Mouse (Mus musculus) adrenal gland, adult 2 months (tissue): ENCODE measurements at regions not wholly inside any gene's neighbourhood (a gene's known extent, or its start where the extent isn't known, plus 50 kb on each side); places are given as distances from the start of the nearest gene placed in this dataset.

Experiments
- DNase-seq: peaks from one replicate; pipeline ENCODE4 v3.0.0; 2021

DNA sequence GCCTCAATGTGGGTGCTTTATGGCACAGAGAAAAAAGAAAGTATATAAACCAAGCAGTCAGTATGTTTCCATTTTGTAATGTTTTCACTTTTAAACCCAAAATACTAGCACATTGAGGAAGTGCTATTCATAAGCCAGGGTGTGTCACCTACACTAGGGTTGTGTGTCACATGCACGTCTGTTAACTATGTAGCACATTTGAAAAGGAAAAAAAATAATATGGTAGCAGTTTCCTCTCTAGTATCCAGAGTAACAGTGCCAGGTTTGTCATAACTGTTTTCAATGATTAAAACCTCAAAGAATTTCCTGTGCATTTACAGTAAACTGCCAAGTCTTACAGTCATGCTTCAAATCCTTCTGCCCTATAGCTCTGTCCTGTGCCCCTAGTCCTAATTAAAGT lies 424.8 kb downstream of the Tmem161b start:
- no peak for DNase-seq

DNA sequence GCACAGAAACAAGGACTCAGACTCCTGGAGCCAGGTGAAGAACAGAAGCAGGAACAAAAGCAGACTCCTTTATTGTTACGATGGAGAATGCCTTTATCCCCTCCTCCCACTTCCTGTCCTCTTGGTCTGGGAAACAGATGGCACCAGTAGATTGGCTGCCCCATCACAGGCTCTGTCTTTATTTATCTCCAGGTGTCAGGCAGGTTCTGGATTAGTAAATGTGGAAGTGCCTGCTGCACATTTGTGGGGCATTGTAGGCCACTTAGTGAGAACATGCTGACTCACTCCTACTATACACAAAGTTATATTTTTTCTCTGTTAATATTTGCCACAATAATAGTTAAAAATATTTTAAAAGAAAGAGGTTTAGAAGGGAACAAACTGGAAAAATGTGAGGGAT lies 426.0 kb downstream of the Tmem161b start:
- no peak for DNase-seq

DNA sequence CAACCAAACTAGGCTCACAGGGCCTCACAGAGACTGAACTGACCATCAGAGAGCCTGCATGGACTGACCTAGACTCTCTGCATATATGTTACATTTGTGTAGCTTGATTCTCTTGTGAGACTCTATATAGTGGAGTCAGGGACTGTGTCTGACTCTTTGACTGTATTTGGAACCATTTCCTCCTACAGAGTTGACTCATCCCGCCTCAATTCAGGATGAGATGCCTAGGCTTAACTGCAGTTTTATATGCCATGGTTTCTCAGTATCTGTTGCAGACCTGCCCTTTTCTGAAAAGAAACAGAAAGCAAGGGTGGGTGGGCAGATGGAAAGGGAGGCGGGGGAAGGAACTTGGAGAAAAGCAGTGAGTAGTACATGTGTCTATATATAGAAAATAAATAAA lies 441.9 kb downstream of the Tmem161b start:
- no peak for DNase-seq

DNA sequence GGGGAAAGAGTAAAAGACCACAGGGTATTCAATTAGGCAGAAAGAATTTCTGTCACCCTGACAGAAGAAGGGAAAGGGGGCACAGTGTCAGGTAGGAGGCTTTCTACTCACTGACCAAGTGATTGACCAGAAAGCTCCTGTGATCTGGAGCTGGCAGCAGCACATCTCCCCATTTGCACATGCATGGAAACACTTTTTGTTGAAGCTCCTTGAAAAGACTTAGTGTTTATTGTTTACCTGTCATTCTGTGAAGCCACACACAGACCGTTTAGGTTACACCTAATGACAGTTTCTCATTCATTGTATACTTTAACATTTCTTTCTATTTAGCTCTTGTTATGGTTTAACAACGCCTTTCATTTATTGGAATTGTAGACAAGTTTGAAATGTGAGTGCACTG lies 458.9 kb downstream of the Tmem161b start:
- no peak for DNase-seq

DNA sequence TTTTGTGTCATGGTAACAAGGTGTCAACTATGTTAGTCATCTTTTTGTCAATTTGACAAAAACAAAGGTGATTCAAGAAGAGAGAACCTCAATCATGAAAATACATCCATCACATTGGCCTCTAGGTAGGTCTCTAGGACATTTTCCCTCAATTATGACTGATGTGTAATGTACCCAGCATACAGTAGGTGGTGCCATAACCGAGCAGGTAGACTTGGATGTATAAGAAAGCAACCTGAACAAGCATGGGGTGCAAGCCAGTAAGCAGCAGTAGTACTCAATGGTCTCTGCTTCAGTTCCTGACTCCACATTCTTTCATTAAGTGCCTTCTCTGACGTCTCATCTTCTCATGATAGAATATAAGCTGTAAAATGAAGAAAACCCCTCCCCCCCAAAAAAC lies 463.8 kb downstream of the Tmem161b start:
- DNase-seq, result no peak

DNA sequence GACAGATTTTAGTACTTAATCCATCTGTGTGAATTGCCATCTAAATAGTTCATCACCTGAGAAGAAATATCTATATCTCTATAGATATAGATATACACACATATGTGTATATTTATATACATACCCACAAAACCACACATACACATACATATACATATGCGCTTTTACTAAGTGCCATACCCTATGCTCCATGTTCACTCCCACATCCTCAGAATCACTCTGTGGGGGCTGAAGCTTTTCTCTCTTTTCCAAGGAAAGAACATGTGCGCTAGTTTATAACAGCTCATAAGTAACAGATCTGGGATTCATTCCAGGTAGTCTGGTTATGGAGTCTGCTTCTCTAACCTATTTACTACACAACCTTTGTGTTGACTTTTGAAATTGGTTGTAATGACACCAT lies 471.4 kb downstream of the Tmem161b start:
- no peak for DNase-seq

DNA sequence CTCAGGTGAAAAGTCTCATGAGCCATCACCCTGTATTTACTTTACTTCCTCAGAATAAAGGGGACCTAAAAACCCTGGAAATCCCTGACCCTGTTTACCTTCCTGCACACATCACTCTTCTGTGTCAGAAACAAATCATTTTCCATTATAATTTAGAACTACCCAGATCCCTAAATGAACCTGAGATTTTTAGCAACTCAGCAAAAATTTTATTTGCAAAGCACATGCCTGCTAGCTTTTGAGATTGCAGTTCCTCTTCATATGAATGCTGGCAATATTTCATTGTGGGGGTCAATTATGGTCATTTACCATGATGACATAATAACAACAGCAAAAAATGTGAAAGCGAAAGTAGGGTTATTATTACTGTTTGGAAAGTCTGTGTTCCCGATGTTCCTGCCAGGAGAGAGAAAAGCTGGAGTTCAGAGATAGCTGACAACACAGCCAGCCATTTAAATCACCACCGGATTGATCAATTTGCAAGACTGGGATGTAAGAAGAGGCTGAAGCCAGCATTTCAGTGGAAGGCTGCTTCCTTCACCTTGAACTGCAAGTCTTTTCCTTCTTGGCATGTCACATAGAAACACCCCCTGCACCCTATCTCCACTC lies 476.5 kb downstream of the Tmem161b start:
- no peak for DNase-seq

DNA sequence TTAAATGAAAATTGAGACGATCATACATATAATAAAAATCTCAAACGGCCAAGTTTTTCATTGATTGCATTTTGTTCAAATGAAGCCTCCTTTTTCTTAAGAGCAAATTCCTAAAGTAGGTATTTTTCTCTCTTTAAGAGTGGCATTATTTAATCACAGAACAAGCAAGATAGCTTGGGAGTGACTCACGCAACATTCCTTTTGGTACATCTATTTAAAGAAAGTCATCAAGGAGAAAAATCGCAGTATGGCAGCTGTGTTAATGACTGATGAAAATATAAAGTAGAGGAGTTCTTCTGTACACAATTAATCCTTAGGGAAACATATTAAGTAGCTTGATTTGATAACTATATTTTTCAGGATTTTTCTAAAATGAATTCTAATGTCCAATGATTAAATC lies 448.0 kb upstream of the Ccnh start:
- no peak for DNase-seq

DNA sequence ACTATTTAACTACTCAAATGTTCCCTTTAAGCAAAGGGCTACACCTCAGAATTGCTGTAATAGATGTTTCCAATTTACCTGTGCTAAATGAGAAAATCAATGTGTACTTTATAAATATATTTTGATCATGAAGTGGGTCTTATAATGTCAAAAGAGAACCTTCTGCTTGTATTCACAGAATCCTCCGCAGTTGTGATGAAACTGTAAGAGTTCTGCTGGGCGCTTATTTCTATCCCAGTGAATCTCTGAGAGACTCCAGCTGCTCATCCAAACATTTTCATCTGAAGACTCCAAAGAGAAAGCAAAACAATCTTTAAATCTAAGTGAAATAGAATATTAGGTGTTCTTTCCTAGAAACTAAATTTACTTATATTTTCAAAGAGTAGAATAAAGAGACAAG lies 440.9 kb upstream of the Ccnh start:
- no peak for DNase-seq

DNA sequence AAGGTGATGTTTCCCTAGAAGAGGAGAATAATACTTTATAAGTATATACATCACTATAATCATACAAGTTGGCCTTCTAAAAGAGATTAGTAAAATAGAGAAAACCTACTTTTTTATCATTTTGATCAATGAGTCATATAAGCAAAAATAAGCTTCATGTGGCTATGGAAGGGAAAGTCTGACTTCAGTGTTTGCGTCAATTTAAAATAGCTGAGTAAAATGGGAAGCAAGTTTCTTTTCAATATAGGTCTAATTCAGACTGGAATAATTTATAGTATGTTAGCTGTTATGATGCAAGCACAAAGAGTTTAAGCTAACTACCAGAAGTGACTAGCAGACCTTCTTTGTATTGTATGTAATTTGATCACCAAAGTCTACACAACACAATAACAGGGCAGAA lies 440.0 kb upstream of the Ccnh start:
- DNase-seq, result no peak

DNA sequence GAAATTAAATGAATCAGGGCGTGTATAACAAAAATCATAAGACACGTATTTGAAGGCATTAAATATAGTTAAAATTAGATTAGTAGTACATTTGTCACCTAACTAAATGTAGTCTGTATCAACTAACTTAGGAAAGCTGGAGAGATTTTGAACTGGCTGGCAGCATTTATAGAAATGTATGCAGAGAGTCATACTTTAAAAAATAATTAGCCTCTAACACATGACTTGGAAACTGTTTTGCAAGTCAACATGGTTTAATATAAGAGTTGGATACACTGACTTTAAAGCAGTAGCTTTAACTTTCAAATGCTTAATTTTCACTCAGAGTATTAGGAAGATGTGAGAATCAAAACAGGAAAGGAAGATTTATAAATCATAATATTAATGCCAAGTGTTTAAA lies 439.1 kb upstream of the Ccnh start:
- no peak for DNase-seq

DNA sequence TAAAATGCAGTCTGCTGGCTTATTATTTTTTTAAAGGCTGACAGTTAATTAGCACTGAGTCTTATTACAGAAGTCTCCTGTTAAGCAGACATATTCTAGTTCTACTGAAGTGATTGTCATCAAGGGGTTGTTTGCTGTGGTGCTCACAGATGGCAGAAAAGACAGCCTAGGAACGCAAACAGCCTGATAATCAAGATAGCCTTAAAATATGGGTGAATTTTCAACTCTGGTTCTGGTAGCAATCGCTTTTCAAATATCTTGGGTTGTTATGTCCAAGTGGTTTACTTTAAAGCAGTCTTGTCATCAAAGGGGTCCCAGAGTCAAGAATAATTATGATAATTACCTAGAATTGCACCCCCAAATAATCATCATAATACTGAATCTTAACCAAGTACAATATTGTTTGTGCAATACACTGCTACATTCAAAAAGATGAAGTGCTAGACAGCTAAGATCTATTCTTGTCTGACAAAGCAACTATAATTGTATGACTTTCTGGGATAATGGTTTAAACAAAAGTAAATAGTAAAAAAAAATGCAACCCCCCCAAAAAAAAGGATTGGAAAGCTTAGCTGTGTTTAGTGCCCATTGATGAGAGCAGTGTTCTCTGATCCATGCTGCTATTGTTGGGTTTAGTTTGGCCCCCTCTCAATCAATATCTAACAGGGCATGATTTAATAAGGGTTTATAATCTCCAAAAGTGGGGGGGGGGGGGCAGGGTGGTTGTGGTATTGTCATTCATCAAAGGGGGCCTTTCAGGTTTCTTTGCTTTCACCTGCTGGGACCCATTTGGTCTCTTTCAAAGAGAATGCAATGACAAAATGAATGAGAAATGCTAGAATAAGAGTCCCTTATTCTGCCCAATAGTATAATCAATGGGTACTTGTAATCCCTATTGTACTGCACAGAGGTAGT lies 437.4 kb upstream of the Ccnh start:
- no peak for DNase-seq

DNA sequence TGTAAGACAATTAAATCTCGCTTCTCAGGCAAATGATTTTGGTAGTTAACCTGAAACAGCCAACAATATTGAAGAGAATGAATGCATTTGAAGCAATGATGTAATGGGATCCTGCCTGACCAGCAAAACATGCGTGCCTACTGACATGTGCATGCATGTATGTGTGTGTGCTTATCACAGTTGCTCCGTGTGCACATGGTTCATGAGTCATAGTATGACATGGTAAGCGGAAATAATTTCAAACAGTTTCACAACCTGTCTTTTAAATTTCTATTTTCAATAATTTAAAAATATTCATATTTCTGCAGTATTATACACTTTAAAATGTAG lies 436.8 kb upstream of the Ccnh start:
- no peak for DNase-seq

DNA sequence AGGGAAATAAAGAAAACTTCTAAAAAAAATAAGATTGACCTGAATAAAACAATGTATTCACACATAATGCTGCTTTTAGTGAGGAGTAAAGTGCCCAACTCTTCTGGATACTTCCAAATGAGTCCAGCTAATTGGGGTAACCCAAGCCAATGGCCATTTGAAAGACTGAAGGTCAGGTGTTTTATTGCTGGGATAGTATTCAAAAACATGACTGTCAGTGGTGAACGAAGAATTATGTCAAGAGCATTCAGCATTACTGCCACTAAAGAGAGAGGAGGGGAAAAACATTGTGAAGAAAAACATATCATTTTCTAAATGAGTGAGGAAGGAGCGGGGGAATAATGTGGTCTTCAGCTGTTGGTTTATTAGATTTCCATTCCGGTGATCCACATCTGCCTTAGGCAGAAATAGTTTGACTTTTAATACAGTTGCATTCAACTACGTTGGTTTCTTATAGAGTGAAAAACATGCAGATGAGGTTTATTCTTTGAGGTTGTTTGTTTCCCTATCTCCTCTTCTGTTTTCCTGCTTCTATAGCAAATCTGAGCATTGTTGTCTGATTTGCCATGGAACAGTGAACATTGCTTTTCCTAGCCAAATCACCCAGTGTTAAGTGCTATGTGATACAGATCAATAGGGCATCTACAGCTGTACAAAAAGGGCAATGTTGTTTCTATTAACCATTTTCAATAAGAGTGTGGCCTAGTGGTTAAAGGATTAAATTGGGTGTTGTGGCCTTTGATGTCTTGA lies 435.3 kb upstream of the Ccnh start:
- DNase-seq, result no peak

DNA sequence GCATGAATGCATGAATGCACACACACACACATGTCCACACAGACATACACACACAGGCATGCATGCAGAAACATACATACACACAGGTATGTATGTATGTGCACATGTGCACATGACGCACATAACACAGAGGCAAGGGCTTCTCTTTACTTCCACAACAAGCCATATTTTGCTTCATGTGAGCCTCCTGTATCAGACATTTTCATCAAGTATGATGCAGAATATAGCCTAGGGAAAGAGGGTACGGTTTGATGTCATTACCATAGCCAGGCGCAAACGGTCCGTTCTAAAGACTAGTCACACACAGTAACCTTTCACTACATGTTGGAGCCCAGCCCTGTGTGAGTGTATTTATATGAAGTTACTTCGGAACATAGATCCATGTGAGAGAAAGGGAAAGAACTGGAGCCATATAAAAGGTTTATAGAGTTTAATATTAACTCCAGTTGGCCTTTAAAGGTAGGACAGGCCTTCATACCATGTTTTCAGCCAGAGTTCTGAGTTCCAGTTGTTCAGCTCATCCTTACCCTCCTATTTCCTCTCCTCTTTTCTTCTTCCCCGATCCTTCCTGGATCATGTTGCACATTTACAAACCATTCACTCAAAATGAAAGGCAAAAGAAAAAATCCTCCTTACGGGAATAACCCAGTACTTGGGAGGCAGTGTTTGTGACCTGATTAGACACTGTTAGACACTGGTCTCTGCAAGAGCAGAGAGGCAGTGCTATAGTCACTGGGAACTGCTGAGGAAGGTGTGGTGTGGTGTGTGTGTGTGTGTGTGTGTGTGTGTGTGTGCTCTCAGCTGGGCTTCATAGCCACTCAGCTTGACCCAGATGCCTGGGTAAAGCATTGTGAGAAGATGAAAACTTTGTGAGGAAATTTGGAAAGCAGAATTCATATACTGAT lies 434.1 kb upstream of the Ccnh start:
- no peak for DNase-seq

DNA sequence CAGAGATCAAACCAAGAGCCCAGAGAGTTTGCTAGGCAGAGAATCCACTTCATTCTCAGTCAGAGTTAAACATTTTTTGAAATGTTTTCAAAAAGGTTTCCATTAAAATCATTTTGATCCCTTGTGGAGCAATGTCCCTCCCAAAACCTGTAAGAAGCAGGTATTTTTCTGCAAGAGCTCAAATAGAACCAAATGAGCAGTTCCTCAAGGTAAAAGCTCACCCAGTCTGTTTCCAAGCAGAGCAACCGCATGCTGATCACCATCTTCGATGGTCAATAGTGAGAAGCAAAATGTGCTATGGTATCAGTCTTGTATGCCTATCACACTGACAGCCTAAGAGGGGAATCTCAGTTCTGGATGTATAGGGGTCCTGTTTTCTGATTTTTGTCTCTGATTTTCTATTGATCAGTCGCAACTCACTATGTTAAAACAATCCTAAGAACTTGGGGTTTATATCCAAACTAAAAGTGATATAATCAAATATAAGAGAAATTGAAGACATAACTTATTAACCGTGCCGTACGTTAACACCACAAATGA lies 432.3 kb upstream of the Ccnh start:
- DNase-seq, result no peak

DNA sequence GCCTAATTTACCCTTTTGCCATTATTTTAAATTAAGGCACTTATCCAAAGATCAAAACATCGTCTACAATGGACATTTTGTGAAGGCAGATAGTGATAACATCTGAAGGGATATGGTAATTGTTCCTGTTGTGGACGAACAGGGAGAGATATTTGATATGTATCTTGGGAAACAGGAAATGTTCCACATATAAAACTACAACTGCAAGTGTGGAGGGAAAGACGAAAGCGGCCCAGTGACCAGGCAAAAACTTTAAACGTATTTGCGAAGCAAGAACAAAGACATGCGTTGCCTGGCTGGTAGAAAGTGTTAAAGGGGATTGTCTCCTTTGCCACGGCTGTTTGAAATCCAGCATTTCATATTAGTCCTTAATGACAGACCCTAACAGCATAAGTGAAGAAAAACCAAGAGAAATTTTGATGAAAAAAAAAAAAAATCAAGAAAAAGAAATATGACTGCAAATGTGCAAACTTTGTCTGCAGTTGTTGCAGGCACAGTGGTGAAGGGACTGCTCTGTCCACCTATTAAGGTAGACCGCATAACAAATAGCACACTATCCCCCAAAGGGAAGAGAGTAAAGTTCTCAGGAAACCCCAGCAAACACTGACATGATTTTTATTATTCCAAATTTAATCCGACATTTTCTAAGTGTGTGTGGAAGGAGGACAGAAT lies 431.2 kb upstream of the Ccnh start:
- no peak for DNase-seq

DNA sequence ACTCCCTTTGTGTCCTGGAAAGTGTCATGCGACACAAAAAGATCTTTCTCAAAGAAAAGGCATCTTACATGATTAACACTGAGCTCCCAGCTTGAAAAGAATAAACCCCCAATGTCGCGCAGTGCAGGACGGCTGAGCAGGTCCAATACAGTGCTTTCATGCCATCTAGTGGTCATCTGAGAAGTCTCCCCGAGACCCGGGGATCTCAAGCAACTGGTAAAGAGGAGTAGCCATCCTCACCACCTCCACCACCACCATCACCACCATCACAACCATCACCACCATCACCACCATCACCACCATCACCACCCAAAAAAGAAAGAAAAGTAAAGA lies 430.7 kb upstream of the Ccnh start:
- DNase-seq, result peak; percentile 48

DNA sequence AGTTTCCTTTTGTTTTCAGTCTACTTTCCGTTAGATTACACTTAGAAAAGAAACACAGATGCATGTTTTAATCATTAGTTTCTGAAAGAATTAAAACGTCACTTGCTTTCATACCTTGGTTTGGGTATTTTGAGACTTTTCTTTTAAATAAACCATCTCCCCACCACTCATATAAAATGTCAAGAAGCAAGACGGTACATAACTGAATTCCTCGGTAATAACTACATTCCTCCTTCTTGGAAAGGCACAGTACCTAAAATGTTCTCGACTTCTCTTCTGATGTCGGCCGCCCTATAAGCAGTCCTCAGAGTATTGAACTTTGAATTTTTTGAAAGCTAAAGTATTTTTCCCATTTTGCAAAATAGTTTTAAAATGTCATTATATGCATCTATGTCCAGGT lies 430.1 kb upstream of the Ccnh start:
- DNase-seq, result no peak

DNA sequence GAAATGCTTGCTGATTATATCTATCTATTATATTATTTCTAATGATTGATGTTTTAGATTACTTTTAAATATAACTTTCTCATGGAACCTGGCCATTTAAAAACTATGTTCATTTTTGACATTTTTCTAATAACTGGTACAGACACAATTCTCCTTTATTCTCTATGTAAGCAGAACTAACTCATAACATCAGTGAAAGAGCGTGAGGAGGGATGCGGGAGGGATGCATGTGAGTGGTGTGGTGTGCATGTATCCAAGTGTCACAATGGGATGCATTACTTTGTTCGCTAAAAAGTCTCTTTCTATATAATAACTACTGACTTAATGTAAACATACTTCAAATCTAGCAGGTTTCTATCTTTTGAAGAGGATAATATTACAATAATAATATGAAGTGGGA lies 428.7 kb upstream of the Ccnh start:
- DNase-seq, result no peak

DNA sequence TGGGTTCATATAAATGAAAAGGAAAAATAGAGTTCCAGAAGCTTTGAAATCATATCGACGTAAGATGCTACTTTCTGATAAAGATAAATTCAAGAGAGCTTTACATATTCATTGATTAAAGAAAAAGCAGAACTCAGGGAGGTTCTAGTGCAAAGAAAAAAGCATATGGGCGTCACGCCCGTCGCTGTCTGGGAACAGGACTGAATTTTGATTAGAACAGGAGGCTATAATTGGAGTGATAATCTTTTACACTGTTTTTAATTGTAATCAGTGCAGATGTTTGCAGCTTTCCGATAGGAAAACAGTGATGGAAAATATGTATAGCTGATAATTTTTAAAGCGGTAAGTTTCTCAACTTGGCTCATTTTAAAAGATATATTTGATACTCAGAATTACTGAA lies 428.2 kb upstream of the Ccnh start:
- DNase-seq, result no peak

DNA sequence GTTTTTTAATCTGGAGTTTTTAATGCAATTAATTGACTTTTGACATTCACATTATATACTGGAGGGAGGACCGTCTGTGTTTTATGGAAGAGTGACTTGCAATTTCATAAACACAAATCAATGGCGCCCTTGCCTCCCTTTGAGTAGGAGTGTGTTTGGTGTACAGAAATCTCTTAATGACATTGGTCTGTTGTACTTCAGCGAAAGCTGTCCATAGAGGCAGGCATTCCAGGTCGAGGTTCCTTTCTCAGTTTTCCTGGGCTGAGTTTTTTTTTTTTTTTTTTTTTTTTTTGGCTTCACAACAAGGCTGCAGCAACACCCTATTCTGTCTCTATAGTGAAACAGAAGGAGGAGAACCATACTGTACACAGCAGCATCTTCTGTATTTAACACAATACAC lies 427.4 kb upstream of the Ccnh start:
- DNase-seq, result no peak
